Mouse (Mus musculus): ENCODE measurements at regions not wholly inside any gene's neighbourhood (a gene's known extent, or its start where the extent isn't known, plus 50 kb on each side); places are given as distances from the start of the nearest gene placed in this dataset.

DNA sequence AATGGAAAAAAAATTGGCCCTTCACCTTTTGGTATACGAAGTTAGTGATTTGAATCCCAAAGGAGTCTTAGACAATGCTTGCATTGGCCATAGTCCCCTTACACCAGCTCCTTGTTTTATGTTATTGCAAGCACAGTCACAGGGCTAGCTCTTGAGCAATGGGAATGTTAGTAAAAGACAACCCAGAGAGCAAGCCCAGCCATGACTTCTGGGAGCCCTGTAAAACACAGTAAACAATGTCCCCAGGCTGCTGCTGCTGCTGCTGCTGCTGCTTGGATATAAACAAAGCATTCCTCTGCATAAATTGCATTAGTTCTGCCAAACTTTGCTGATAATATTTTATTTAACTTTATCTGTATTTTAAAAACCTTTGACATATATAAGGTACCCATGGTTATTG, 334.0 kb downstream of the Med10 start:
- no peak for DNase-seq (ENCODE audit: low read depth, low spot score)
- CTCF ChIA-PET: interaction anchor here (1.4 to 2.0 kb wide), 2 partner anchors 8 to 12 kb away, joined by 5 to 7 read pairs; no protein-coding TSS in a partner anchor

DNA sequence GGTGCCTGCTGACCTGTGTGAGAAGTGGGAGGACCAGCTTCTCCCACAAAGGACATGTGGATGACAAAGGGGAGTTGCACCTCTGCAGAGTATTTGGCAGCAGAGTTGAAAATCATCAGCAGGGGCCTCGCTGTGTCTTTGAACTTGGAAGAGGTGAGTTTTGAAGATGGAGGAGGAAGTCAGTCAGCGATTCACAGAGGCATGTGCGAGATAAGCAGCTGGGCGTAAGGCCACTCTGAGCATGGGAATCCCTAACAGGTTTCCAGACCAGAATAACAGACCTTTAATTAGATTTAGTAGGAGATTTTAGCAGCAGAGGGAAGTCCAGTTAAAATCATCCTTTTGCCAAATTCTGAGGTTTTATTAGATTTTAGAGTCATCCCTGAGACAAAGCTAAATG, 342.3 kb downstream of the Med10 start:
- POLR2A ChIA-PET: interaction anchor here (0.8 kb wide), 1 partner anchor 44 kb away, joined by 5 read pairs; no protein-coding TSS in a partner anchor
- peaks cover 4% of the 10 kb centered on the region for H3K27me3 ChIP-seq
- in situ Hi-C loops (cut with MboI; ENCODE audit: low pct_unique_long_range_greater_than_20kb): no loop called here
- CTCF ChIA-PET: no interaction called here
- no peak for TF ChIP-seq CTCF (IDR thresholded peaks at IDR 0.05)
- ATAC-seq (no peak), DNase-seq (ENCODE audit: low read depth, low spot score) (no peak)

More for the DNA sequence above, 334.0 kb downstream of the Med10 start:
- H3K27me3 ChIP-seq: no peaks in the 10 kb centered on the region
- in situ Hi-C loops (cut with MboI; ENCODE audit: low pct_unique_long_range_greater_than_20kb): no loop called here
- ATAC-seq: no peak
- no peak for TF ChIP-seq CTCF (IDR thresholded peaks at IDR 0.05)
- POLR2A ChIA-PET: no interaction called here

DNA sequence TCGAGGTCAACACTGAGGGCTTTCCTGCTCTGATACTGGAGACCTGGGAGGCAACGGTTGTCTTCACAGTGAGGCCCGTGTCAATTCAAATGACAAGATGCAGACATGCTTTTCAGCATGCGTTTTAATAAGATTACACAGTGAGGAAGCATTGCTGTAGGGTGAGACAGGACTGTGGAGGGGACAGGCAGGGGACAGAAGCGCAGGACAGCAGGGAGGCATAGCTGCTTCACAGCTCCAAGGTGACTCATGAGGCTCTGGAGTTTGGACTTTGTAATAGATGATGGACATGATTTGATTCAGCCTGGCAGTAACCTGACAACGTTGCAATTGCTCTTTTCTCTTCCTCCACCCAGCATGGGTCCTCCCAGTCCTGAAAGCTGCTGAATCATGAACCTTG, 343.3 kb downstream of the Med10 start:
- H3K27me3 ChIP-seq: peaks cover 4% of the 10 kb centered on the region
- in situ Hi-C loops (cut with MboI; ENCODE audit: low pct_unique_long_range_greater_than_20kb): no loop called here
- no peak for TF ChIP-seq CTCF (IDR thresholded peaks at IDR 0.05)
- POLR2A ChIA-PET: no interaction called here
- CTCF ChIA-PET: no interaction called here
- DNase-seq (ENCODE audit: low read depth, low spot score) (no peak), ATAC-seq (no peak)

DNA sequence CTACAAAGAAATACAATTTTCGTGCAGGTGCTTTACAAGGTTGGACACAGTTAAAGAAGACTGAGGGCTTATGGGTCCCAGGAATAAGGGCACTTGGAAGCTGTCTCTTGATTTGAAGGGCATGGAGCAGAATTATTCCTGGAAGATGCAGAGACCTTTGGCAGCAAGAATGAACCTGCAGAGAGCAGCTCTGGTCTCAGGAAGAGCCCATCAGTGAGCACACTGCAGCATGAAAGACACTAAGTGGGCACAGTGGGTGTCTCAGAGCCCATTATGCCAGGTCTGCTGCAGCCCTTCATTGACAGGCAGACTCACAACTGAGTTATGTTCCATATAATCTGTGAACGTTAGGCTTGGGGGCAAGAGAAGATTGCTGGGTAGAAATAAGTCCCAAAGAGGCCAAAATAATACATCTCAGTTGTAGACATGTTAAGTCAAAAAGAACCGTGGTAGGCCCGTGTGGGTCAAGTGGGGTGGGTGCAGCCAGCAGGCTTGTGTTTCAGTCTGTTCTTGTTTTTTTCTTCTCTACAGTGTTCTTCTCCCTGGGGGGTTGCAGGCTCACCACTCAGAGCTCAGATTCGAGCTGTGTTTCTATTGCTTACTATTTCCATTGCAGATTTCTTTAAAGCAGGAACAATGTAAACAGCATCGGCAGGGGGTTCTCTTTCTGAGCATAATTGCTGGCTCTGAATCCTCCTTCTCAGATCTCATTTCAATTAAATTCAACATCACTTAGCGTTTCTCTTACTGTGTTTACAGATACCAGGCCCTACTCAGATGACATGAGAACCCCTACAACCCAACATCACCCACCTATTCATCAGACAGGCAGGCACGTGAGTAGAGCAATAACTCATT, 347.1 kb downstream of the Med10 start:
- POLR2A ChIA-PET: no interaction called here
- in situ Hi-C loops (cut with MboI; ENCODE audit: low pct_unique_long_range_greater_than_20kb): no loop called here
- no peak for ATAC-seq
- TF ChIP-seq CTCF (IDR thresholded peaks at IDR 0.05): no peak
- CTCF ChIA-PET: no interaction called here
- DNase-seq (ENCODE audit: low read depth, low spot score): no peak
- peaks cover 4% of the 10 kb centered on the region for H3K27me3 ChIP-seq

DNA sequence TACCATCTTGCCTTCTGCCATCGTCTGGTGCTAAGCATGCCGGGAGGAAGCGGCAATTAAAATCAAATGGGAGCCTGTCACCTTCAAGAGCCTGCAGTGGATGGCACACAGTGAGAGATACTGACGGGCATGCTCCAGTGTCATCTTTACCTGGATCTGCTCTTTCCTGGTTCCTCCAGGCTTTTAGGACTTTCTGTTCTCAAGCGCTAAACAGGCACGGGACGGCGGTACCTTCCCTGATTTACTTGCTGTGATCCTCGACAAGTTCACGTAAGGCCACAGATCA, 347.6 kb downstream of the Med10 start:
- TF ChIP-seq CTCF (IDR thresholded peaks at IDR 0.05): no peak
- POLR2A ChIA-PET: no interaction called here
- no peak for ATAC-seq
- H3K27me3 ChIP-seq: peaks cover 4% of the 10 kb centered on the region
- CTCF ChIA-PET: no interaction called here
- in situ Hi-C loops (cut with MboI; ENCODE audit: low pct_unique_long_range_greater_than_20kb): no loop called here
- no peak for DNase-seq (ENCODE audit: low read depth, low spot score)

DNA sequence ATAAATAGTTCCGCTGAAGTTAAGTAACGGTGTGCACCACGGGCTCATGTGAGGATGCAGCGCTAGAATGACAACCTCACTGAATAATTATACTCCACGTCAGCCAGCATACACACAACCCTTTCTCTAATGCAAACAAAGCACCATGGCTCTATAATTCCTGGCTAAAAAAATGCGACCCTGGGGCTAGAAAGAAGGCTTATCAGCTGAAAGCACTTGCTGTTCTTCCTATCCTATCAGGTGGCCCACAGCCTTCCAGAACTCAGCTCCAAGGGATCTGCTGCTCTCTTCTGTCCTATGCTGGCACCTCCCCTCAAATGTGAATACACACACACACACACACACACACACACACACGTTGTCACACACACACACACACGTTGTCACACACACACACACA, 350.9 kb downstream of the Med10 start:
- in situ Hi-C loops (cut with MboI; ENCODE audit: low pct_unique_long_range_greater_than_20kb): no loop called here
- no peak for DNase-seq (ENCODE audit: low read depth, low spot score)
- ChIA-PET CTCF (no interaction called here), POLR2A (interaction anchor here (0.6 kb wide), 1 partner anchor 23 kb away, joined by 3 read pairs; no protein-coding TSS in a partner anchor)
- ATAC-seq: no peak
- no peaks in the 10 kb centered on the region for H3K27me3 ChIP-seq
- TF ChIP-seq CTCF (IDR thresholded peaks at IDR 0.05): no peak

DNA sequence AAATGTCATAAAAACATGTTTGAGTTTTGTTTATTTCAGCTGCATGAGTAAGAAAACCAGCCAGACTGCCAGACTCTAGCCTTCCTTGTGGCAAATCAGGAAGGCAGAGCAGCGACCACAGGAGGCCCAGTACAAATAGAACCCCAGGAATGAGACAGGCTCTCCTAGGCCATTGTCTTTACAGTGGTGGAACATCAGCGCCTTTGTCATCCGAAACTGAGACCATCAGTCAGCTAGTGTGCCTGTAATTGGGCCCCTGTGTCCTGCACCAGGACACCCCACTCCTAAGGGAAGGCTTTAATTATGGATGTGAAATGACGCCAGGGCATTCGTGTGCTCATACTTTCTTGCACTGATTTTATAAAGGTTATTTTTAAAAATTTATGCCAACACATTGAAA, 353.4 kb downstream of the Med10 start:
- CTCF ChIA-PET: no interaction called here
- ATAC-seq (no peak), DNase-seq (ENCODE audit: low read depth, low spot score) (no peak)
- POLR2A ChIA-PET: no interaction called here
- H3K27me3 ChIP-seq: no peaks in the 10 kb centered on the region
- in situ Hi-C loops (cut with MboI; ENCODE audit: low pct_unique_long_range_greater_than_20kb): no loop called here
- no peak for TF ChIP-seq CTCF (IDR thresholded peaks at IDR 0.05)

DNA sequence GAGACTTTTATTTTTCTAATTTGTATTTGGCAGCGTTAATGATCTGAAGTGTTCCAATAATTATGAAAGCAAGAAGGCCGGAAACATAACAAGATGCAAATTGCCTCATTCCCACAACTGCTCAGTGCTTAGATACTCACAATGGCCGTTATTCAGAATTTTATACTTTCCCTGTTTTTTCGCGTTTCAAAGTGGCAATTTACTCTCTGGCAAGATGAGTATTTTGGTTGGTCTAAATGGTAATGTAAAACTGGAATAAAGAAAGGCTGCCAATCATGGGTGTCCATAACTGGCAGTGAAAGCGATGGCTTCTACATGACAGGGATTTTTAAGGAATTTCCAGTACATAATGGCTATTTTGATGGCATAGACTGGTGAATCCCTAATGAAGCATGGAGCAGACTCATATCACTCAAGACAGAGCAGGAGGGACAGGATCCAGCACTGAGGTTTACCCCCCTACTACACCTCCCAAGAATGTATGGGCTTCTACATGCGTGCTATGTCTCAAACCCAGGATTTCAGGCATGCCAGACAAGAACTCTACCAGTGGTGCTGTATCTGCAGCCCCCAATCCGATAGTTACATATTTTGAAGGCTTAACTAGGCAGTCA, 354.9 kb downstream of the Med10 start:
- CTCF ChIA-PET: interaction anchor here (2.3 kb wide), 1 partner anchor 11 kb away, joined by 5 read pairs; no protein-coding TSS in a partner anchor
- ATAC-seq (no peak), DNase-seq (ENCODE audit: low read depth, low spot score) (no peak)
- in situ Hi-C loops (cut with MboI; ENCODE audit: low pct_unique_long_range_greater_than_20kb): no loop called here
- POLR2A ChIA-PET: no interaction called here
- TF ChIP-seq CTCF (IDR thresholded peaks at IDR 0.05): no peak
- no peaks in the 10 kb centered on the region for H3K27me3 ChIP-seq

DNA sequence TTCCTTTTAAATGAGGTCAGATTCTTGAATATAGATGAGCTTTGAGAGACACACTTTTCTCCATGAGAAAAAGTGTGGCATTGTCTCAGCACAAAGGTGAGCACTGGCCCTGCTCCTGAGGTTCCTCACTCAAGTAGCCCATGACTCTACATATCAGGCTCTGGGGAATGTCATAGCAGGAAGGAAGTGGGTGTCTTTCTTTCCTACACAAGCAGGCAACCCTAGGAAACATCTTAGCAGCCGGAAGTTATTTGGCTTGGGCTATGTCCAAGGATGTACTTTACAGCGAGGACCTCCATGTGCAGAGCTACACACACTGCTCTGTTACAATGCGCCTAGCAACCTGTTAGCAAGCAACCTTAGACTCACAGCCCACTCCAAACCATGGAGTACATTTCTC, 356.9 kb downstream of the Med10 start:
- ChIA-PET CTCF (interaction anchor here (2.3 kb wide), 1 partner anchor 13 kb away, joined by 5 read pairs; no protein-coding TSS in a partner anchor), POLR2A (interaction anchor here (0.7 kb wide), 1 partner anchor 1415 kb away, joined by 3 read pairs; no protein-coding TSS in a partner anchor)
- no peak for TF ChIP-seq CTCF (IDR thresholded peaks at IDR 0.05)
- H3K27me3 ChIP-seq: no peaks in the 10 kb centered on the region
- no peak for ATAC-seq
- no peak for DNase-seq (ENCODE audit: low read depth, low spot score)
- in situ Hi-C loops (cut with MboI; ENCODE audit: low pct_unique_long_range_greater_than_20kb): no loop called here

DNA sequence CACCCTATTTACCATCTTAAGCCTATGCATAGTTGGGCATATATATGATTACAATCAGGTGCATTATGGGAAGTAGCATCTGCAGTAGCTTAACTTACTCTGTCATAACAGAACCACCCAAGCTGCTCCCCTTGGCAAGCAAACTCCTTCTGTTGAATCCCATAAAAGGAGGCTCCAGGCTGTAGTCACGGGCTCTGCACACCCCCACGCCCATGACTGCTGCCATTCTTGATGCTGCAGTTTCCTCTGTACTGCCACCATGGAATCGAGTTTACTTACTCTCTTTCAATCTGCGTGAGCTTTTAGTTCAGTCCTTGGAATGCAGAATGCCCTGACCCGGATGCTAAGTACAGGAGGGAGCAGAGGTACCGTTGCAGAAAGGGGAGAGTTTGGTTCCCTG, 357.4 kb downstream of the Med10 start:
- POLR2A ChIA-PET: no interaction called here
- ATAC-seq: no peak
- in situ Hi-C loops (cut with MboI; ENCODE audit: low pct_unique_long_range_greater_than_20kb): no loop called here
- no peak for DNase-seq (ENCODE audit: low read depth, low spot score)
- TF ChIP-seq CTCF (IDR thresholded peaks at IDR 0.05): no peak
- H3K27me3 ChIP-seq: no peaks in the 10 kb centered on the region
- CTCF ChIA-PET: no interaction called here

DNA sequence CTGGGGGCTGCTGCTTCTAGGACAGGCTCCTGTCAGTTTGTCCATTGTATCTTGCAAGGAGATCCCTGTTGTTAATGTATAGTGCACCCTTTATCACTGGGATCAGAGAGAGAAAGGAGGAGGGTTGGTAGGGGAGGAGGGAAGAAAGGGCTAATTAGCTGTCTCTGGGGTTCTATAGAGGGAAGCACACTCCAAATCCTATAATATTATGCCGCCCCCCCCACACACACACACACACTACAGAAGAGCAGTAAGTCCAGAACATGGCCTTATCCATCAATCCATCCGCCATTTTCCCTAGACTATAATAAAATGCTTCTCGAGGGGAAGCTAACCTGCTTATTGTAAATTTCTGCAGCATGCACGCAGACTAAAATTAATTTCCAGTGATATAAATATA, 359.9 kb downstream of the Med10 start:
- POLR2A ChIA-PET: no interaction called here
- ATAC-seq (no peak), DNase-seq (ENCODE audit: low read depth, low spot score) (no peak)
- in situ Hi-C loops (cut with MboI; ENCODE audit: low pct_unique_long_range_greater_than_20kb): no loop called here
- TF ChIP-seq CTCF (IDR thresholded peaks at IDR 0.05): no peak
- H3K27me3 ChIP-seq: no peaks in the 10 kb centered on the region
- CTCF ChIA-PET: interaction anchor here (1.0 kb wide), 1 partner anchor 31 kb away, joined by 3 read pairs; no protein-coding TSS in a partner anchor
